Mouse (Mus musculus): ENCODE results near the gene Ptbp1.

DNA sequence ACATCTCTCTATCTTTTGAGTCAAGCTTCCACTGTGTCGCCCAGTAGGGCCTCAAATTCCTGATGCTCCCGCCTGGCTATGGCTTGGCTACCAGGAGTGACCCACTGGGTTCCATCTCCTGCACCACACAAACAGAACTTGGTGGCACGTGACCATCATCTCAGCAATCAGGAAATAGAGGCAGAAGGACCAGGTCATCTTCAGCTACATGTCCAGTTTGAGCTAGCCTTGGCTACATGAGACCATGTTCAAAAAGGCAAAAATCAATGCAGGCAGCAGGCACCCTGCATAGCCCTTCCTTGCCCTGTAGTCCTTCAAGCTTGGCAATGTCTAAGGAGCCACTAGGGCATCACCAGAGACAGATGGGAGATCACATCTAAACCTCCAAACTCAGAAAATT lies 14.1 kb upstream of the Ptbp1 start:
- TF ChIP-seq CTCF (conservative IDR thresholded peaks at IDR 0.05; ENCODE audit: low read length) (no peak), NANOG (IDR thresholded peaks at IDR 0.05; ENCODE audit: borderline replicate concordance, low read length) (no peak)
